Mouse (Mus musculus) mouse trophoblast stem cell (cell line): ENCODE measurements around the gene Bcl11a.

Experiments used
- in situ Hi-C, 2 experiments: fragments of 300-500 bp; cut with MseI, MboI; formaldehyde crosslinking; loops; 2 replicates in 1 of 2; 3 replicates in 1 of 2; pipeline ENCODE4 v1.15.1; 2025

Gene Bcl11a

GRCm38 (mm10) chr11:24129358-24130185 lies 51.7 kb downstream of the Bcl11a start:
- in situ Hi-C loops = no loop called here

GRCm38 (mm10) chr11:24130186-24130760 lies 52.4 kb downstream of the Bcl11a start:
- in situ Hi-C loops = no loop called here

- in situ Hi-C loops = no loop called here
These were observed 54.0 kb downstream of the Bcl11a start for GRCm38 (mm10) chr11:24131818-24132217.

GRCm38 (mm10) chr11:24132358-24132757 lies 54.5 kb downstream of the Bcl11a start:
- in situ Hi-C loops = no loop called here

- in situ Hi-C loops = no loop called here
These were observed 55.0 kb downstream of the Bcl11a start for GRCm38 (mm10) chr11:24132853-24133252.

- in situ Hi-C loops = no loop called here
These were observed 55.6 kb downstream of the Bcl11a start for GRCm38 (mm10) chr11:24133484-24133883.

GRCm38 (mm10) chr11:24133928-24134327 lies 56.1 kb downstream of the Bcl11a start:
- in situ Hi-C loops = no loop called here

GRCm38 (mm10) chr11:24135244-24135643 lies 57.4 kb downstream of the Bcl11a start:
- in situ Hi-C loops = no loop called here

GRCm38 (mm10) chr11:24136084-24136785 lies 58.4 kb downstream of the Bcl11a start:
- in situ Hi-C loops = no loop called here

- in situ Hi-C loops = no loop called here
These were observed 60.0 kb downstream of the Bcl11a start for GRCm38 (mm10) chr11:24137891-24138290.

- in situ Hi-C loops = no loop called here
These were observed 60.9 kb downstream of the Bcl11a start for GRCm38 (mm10) chr11:24138600-24139375.

GRCm38 (mm10) chr11:24139432-24139831 lies 61.6 kb downstream of the Bcl11a start:
- in situ Hi-C loops = no loop called here

- in situ Hi-C loops = no loop called here
These were observed 62.1 kb downstream of the Bcl11a start for GRCm38 (mm10) chr11:24139952-24140351.

GRCm38 (mm10) chr11:24140948-24141347 lies 63.1 kb downstream of the Bcl11a start:
- in situ Hi-C loops = no loop called here

GRCm38 (mm10) chr11:24141479-24142251 lies 63.8 kb downstream of the Bcl11a start:
- in situ Hi-C loops = no loop called here

- in situ Hi-C loops = no loop called here
These were observed 64.5 kb downstream of the Bcl11a start for GRCm38 (mm10) chr11:24142316-24142715.

GRCm38 (mm10) chr11:24144159-24144946 lies 66.5 kb downstream of the Bcl11a start:
- in situ Hi-C loops = no loop called here

GRCm38 (mm10) chr11:24146034-24146433 lies 68.2 kb downstream of the Bcl11a start:
- in situ Hi-C loops = no loop called here

- in situ Hi-C loops = no loop called here
These were observed 68.6 kb downstream of the Bcl11a start for GRCm38 (mm10) chr11:24146437-24146836.

- in situ Hi-C loops = no loop called here
These were observed 69.8 kb downstream of the Bcl11a start for GRCm38 (mm10) chr11:24147698-24148097.
